Mouse (Mus musculus) lung, postnatal 0 days (tissue): Measurements from ENCODE around the gene Capn8. TPM values are rescaled to one million over a fixed set of nuclear protein-coding genes. Genes with fewer than 3 reads are reported as not detected.

ENCODE experiments used
- ATAC-seq: fragments of 200-750 bp; cut with Nextera tagmentation; 2 replicates; pipeline ENCODE4 v1.8.0; 2017; ENCODE audit warnings: moderate library complexity
- DNase-seq: peaks from one replicate; pipeline ENCODE4 v3.0.0-alpha.2; 2016; ENCODE audit warnings: low spot score
- H3K27ac ChIP-seq: fragments of 300-500 bp; sonication (generic); 2 replicates; pipeline ENCODE4 v1.5.1; 2014; ENCODE audit warnings: antibody characterized with exemption, mild to moderate bottlenecking, low read length, mixed read lengths
- H3K27me3 ChIP-seq: fragments of 300-500 bp; sonication (generic); replicated peaks from 2 replicates; pipeline ENCODE4 v1.6.1; 2014; ENCODE audit warnings: low read length, mixed read lengths; ENCODE audit not compliant: insufficient read depth
- H3K36me3 ChIP-seq: fragments of 300-500 bp; sonication (generic); 2 replicates; pipeline ENCODE4 v1.6.1; 2014; ENCODE audit warnings: low read length, mixed read lengths; ENCODE audit not compliant: insufficient read depth
- H3K4me1 ChIP-seq: fragments of 300-500 bp; sonication (generic); 2 replicates; pipeline ENCODE4 v1.6.1; 2014; ENCODE audit warnings: antibody characterized with exemption, low read depth, low read length, mixed read lengths; ENCODE audit not compliant: insufficient read depth
- H3K4me2 ChIP-seq: fragments of 300-500 bp; sonication (generic); replicated peaks from 2 replicates; pipeline ENCODE4 v1.6.1; 2014; ENCODE audit warnings: low read depth, mild to moderate bottlenecking, low read length, moderate library complexity, mixed read lengths
- H3K4me3 ChIP-seq: fragments of 300-500 bp; sonication (generic); 2 replicates; pipeline ENCODE4 v1.5.1; 2014; ENCODE audit warnings: low read depth, low read length
- H3K9ac ChIP-seq: fragments of 300-500 bp; sonication (generic); replicated peaks from 2 replicates; pipeline ENCODE4 v1.6.1; 2014; ENCODE audit warnings: low read depth, mild to moderate bottlenecking
- H3K9me3 ChIP-seq: fragments of 300-500 bp; sonication (generic); 2 replicates; pipeline ENCODE4 v1.6.1; 2016; ENCODE audit warnings: low read length, mixed read lengths
- CTCF ChIP-seq: IDR thresholded peaks from 2 replicates; pipeline ENCODE4 v1.5.1; 2016; ENCODE audit warnings: antibody characterized with exemption, mild to moderate bottlenecking
- EP300 ChIP-seq: IDR thresholded peaks from 2 replicates; pipeline ENCODE4 v1.6.1; 2016; ENCODE audit warnings: antibody characterized with exemption, mild to moderate bottlenecking, control low read depth
- WGBS: fragments of 180-500 bp; shearing (Covaris S2); extraction: QIAGEN DNeasy Blood & Tissue Kit; methylation state at CpG from one replicate; pipeline ENCODE4 v1.1.7; 2014; 5-methylcytosine and 5-hydroxymethylcytosine counted together
- polyA plus RNA-seq: library from polyadenylated mRNA; unstranded; fragments of >200 nt; fragmentation: Nextera tagmentation; extraction: Ambion mirVana; gene quantifications from 2 replicates; pipeline ENCODE4 v1.2.1, GENCODE M21; 2015

Gene Capn8
- polyA plus RNA-seq, 1 experiment from 2014 or later: 0.25 TPM

GRCm38 (mm10) chr1:182664841-182665240 lies 100.0 kb downstream of the Capn8 start:
- no peak overlapping the region for H3K4me3 ChIP-seq
- TF ChIP-seq EP300: no peak
- TF ChIP-seq CTCF: no peak
- H3K4me1 ChIP-seq: peaks cover 16% of the 10 kb centered on the region
- no peak overlapping the region for H3K9ac ChIP-seq
- no peak overlapping the region for H3K4me2 ChIP-seq
- DNase-seq (no peak), ATAC-seq (no peak)
- 56% methylated on average over 3 of the region's 4 CpGs for WGBS
- no peaks in the 10 kb centered on the region for H3K36me3 ChIP-seq
- H3K27ac ChIP-seq: no peak overlapping the region
- no peaks in the 10 kb centered on the region for H3K27me3 ChIP-seq
- H3K9me3 ChIP-seq: no peaks in the 10 kb centered on the region

- peaks cover 27% of the 10 kb centered on the region for H3K4me1 ChIP-seq
- no peak overlapping the region for H3K9ac ChIP-seq
- H3K9me3 ChIP-seq: no peaks in the 10 kb centered on the region
- 89% methylated on average over 3 of the region's 3 CpGs for WGBS
- no peaks in the 10 kb centered on the region for H3K36me3 ChIP-seq
- DNase-seq (no peak), ATAC-seq (no peak)
- H3K4me3 ChIP-seq: no peak overlapping the region
- TF ChIP-seq CTCF: no peak
- no peak for TF ChIP-seq EP300
- H3K4me2 ChIP-seq: no peak overlapping the region
- no peaks in the 10 kb centered on the region for H3K27me3 ChIP-seq
- H3K27ac ChIP-seq: no peak overlapping the region
These were observed 102.5 kb downstream of the Capn8 start for GRCm38 (mm10) chr1:182667281-182667680.

GRCm38 (mm10) chr1:182669741-182670140 lies 104.9 kb downstream of the Capn8 start:
- TF ChIP-seq CTCF (no peak), EP300 (no peak)
- no peaks in the 10 kb centered on the region for H3K36me3 ChIP-seq
- DNase-seq (peak; percentile 54), ATAC-seq (peak; percentile 50)
- WGBS: 48% methylated on average over 11 of the region's 11 CpGs
- no peak overlapping the region for H3K9ac ChIP-seq
- no peaks in the 10 kb centered on the region for H3K9me3 ChIP-seq
- H3K4me3 ChIP-seq: no peak overlapping the region
- H3K27ac ChIP-seq: 0 out of 2 replicates have a peak overlapping the region, but pooled peaks have one; percentile 2
- H3K27me3 ChIP-seq: no peaks in the 10 kb centered on the region
- no peak overlapping the region for H3K4me2 ChIP-seq
- peaks cover 17% of the 10 kb centered on the region; the same call in 1 of the 2 replicates for H3K4me1 ChIP-seq

- H3K9ac ChIP-seq: no peak overlapping the region
- H3K27ac ChIP-seq: peak overlapping the region; percentile 21; the same call in 1 of the 2 replicates
- 27% methylated on average over 11 of the region's 11 CpGs for WGBS
- H3K4me2 ChIP-seq: no peak overlapping the region
- TF ChIP-seq EP300 (0 out of 2 replicates have a peak, but pooled peaks have one; percentile 16), CTCF (no peak)
- ATAC-seq (peak; percentile 82), DNase-seq (peak; percentile 55)
- no peaks in the 10 kb centered on the region for H3K27me3 ChIP-seq
- H3K4me1 ChIP-seq: peaks cover 21% of the 10 kb centered on the region; the same call in 1 of the 2 replicates
- no peaks in the 10 kb centered on the region for H3K9me3 ChIP-seq
- no peaks in the 10 kb centered on the region for H3K36me3 ChIP-seq
- H3K4me3 ChIP-seq: no peak overlapping the region
These were observed 105.9 kb downstream of the Capn8 start for GRCm38 (mm10) chr1:182670563-182671342.

GRCm38 (mm10) chr1:182671343-182671624 lies 106.5 kb downstream of the Capn8 start:
- no peaks in the 10 kb centered on the region for H3K27me3 ChIP-seq
- H3K4me2 ChIP-seq: no peak overlapping the region
- DNase-seq (no peak), ATAC-seq (no peak)
- no peaks in the 10 kb centered on the region for H3K36me3 ChIP-seq
- TF ChIP-seq CTCF (no peak), EP300 (no peak)
- H3K4me3 ChIP-seq: no peak overlapping the region
- H3K27ac ChIP-seq: peak overlapping the region; percentile 21; the same call in 1 of the 2 replicates
- H3K9me3 ChIP-seq: no peaks in the 10 kb centered on the region
- peaks cover 21% of the 10 kb centered on the region; the same call in 1 of the 2 replicates for H3K4me1 ChIP-seq
- WGBS: 51% methylated on average over 4 of the region's 4 CpGs
- no peak overlapping the region for H3K9ac ChIP-seq

GRCm38 (mm10) chr1:182675346-182675745 lies 110.5 kb downstream of the Capn8 start:
- H3K27me3 ChIP-seq: no peaks in the 10 kb centered on the region
- H3K4me2 ChIP-seq: no peak overlapping the region
- ATAC-seq (peak; percentile 7; the same call in 1 of the 2 replicates), DNase-seq (peak; percentile 51)
- H3K27ac ChIP-seq: peak overlapping the region; percentile 33; the same call in 1 of the 2 replicates
- no peak overlapping the region for H3K4me3 ChIP-seq
- no peaks in the 10 kb centered on the region for H3K36me3 ChIP-seq
- H3K9ac ChIP-seq: no peak overlapping the region
- H3K4me1 ChIP-seq: peaks cover 12% of the 10 kb centered on the region; the same call in 1 of the 2 replicates
- 15% methylated on average over 8 of the region's 8 CpGs for WGBS
- TF ChIP-seq EP300 (no peak), CTCF (no peak)
- no peaks in the 10 kb centered on the region for H3K9me3 ChIP-seq
